19 mouse cellular contexts compared by ENCODE assay signal in the genomic region with DNA sequence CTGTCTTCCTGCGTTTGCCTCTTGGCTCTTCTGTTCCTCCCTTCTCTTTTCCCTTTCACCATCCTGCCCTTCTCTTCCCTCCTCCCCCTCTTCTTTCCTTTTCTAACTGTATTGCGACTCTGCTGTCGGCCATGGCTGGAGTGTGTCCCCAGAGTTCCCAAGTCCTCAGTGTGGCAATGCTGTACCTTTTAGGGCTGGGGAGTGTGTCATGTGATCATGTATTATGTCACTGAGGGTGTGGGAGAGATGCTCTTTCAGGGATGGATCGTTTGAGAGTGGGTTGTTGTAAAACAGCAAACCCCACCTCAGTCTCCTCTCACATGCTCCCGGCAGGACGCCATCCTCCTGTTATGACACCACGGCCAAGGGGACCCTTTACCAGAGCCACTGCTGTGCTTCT. TPM values are rescaled to one million over a fixed set of nuclear protein-coding genes. Genes with fewer than 3 reads are reported as not detected.
A peak's percentile ranks its signal among the peaks of the same experiment; 100 is the strongest.
DNase-seq lines count a peak whose midpoint lies in the region; ATAC-seq and TF ChIP-seq lines count a peak whose summit lies in the region.
"Had no signal": no experiment of that assay in that cellular context is flagged by ENCODE, and none has a peak within 500 bp of the region (broad histone marks: within the 10 kb centered on the region; RNA-seq: fewer than 3 reads in every experiment).

No protein-coding gene starts in this region.

- intact Hi-C loops in heart, postnatal 14 days (cut with DNase I): loop anchor here (10.0 kb wide), 1 partner anchor 216 kb away; no protein-coding TSS in a partner anchor

- WGBS in cerebellum, adult 2 months: 54% methylated on average over 7 of the region's 7 CpGs
- WGBS in heart, embryonic 10.5 days: 74% methylated on average over 7 of the region's 7 CpGs
- 57% methylated on average over 7 of the region's 7 CpGs for WGBS in heart, postnatal 0 days

- no peak for TF ChIP-seq POLR2A in cerebellum, adult 2 months (IDR thresholded peaks at IDR 0.05; ENCODE audit: borderline replicate concordance, insufficient read depth, low read length)

- no peaks in the 10 kb centered on the region for H3K27me3 ChIP-seq in cerebellum, adult 2 months (ENCODE audit: control insufficient read depth, insufficient read depth, low read length)
- no peaks in the 10 kb centered on the region for H3K27me3 ChIP-seq in heart, embryonic 10.5 days (ENCODE audit: insufficient read depth, poor library complexity, severe bottlenecking)
- no peaks in the 10 kb centered on the region for H3K27me3 ChIP-seq in heart, postnatal 0 days (ENCODE audit: control insufficient read depth, insufficient read depth, low read length)
- H3K27me3 ChIP-seq: hindbrain, embryonic 13.5 days; midbrain, embryonic 15.5 days had no signal

- peaks cover 47% of the 10 kb centered on the region for H3K36me3 ChIP-seq in heart, embryonic 10.5 days
- H3K36me3 ChIP-seq in heart, postnatal 0 days (replicated peaks; ENCODE audit: control insufficient read depth, insufficient read depth, low read length): peaks cover 27% of the 10 kb centered on the region; the same call in 1 of the 2 replicates
- H3K36me3 ChIP-seq: hindbrain, embryonic 13.5 days; midbrain, embryonic 15.5 days had no signal

- ATAC-seq in heart, postnatal 0 days (ENCODE audit: insufficient read depth, low read depth): 0 out of 2 replicates have a peak, but pooled peaks have one; percentile 14
- ATAC-seq: inflammation-experienced regulatory T-cells, adult 6 months; liver, postnatal 0 days; midbrain, embryonic 15.5 days had no signal

- DNase-seq in cerebellum, adult 2 months: no peak
- DNase-seq in cerebellum, adult 11-12 months: no peak
- DNase-seq in heart, embryonic 10.5 days (ENCODE audit: low spot score): no peak
- no peak for DNase-seq in heart, postnatal 4 days
- DNase-seq in heart, postnatal 0 days (ENCODE audit: low spot score): no peak
- no peak for DNase-seq in heart, postnatal 14 days
- peak; percentile 79 for DNase-seq in brain, adult 2 months (ENCODE audit: low read depth, low spot score)
- DNase-seq in lung, postnatal 14 days: no peak
- DNase-seq: adrenal gland, adult 8-10 months; kidney, adult 9 months; liver, postnatal 0 days; lung, postnatal 10 days; thymus, postnatal 14 days had no signal

- peak overlapping the region; percentile 41 for H3K27ac ChIP-seq in cerebellum, adult 2 months (ENCODE audit: insufficient read depth, low read length)
- H3K27ac ChIP-seq in heart, embryonic 10.5 days: peak overlapping the region; percentile 80
- peak overlapping the region; percentile 68 for H3K27ac ChIP-seq in heart, postnatal 0 days (ENCODE audit: low read depth)
- H3K27ac ChIP-seq: forebrain, embryonic 10.5 days; hindbrain, embryonic 13.5 days; limb, embryonic 10.5 days; midbrain, embryonic 15.5 days had no signal

- H3K4me2 ChIP-seq in heart, postnatal 0 days (ENCODE audit: low read depth, low read length): no peak overlapping the region
- H3K4me2 ChIP-seq: hindbrain, embryonic 13.5 days; midbrain, embryonic 15.5 days had no signal

- 0 out of 2 replicates have a peak overlapping the region, but pooled peaks have one; percentile 7 for H3K9ac ChIP-seq in heart, postnatal 0 days (replicated peaks; ENCODE audit: low read depth, low read length)
- H3K9ac ChIP-seq: hindbrain, embryonic 13.5 days; liver, postnatal 0 days; midbrain, embryonic 15.5 days had no signal

- TF ChIP-seq EP300 in heart, postnatal 0 days (IDR thresholded peaks at IDR 0.05; ENCODE audit: low read depth): no peak

- no peak for TF ChIP-seq CTCF in cerebellum, adult 2 months (IDR thresholded peaks at IDR 0.05; ENCODE audit: borderline replicate concordance, insufficient read depth, low read depth, low read length)
- TF ChIP-seq CTCF in heart, postnatal 0 days (IDR thresholded peaks at IDR 0.05; ENCODE audit: low read depth): no peak

- no peaks in the 10 kb centered on the region for H3K9me3 ChIP-seq in heart, embryonic 10.5 days
- no peaks in the 10 kb centered on the region for H3K9me3 ChIP-seq in heart, postnatal 0 days (replicated peaks; ENCODE audit: control insufficient read depth, low read length)
- H3K9me3 ChIP-seq: forebrain, embryonic 10.5 days; hindbrain, embryonic 13.5 days; limb, embryonic 10.5 days; midbrain, embryonic 15.5 days had no signal

- H3K4me1 ChIP-seq in cerebellum, adult 2 months (ENCODE audit: control insufficient read depth, insufficient read depth, low read length): peaks cover 25% of the 10 kb centered on the region
- H3K4me1 ChIP-seq in heart, embryonic 10.5 days: peaks cover 56% of the 10 kb centered on the region
- peaks cover 32% of the 10 kb centered on the region for H3K4me1 ChIP-seq in heart, postnatal 0 days (ENCODE audit: control insufficient read depth, insufficient read depth)

- no peak overlapping the region for H3K4me3 ChIP-seq in cerebellum, adult 2 months (replicated peaks; ENCODE audit: insufficient read depth, low read depth, low read length)
- H3K4me3 ChIP-seq in heart, embryonic 10.5 days: no peak overlapping the region
- no peak overlapping the region for H3K4me3 ChIP-seq in heart, postnatal 0 days (ENCODE audit: low read depth, low read length)
- H3K4me3 ChIP-seq: forebrain, embryonic 10.5 days; hindbrain, embryonic 13.5 days; limb, embryonic 10.5 days; midbrain, embryonic 15.5 days; myocyte had no signal

RNA-seq across cellular contexts. Expression of a gene that starts 29.8 kb away (rescaled TPM):
- 5.7 and 5.9 TPM in 2 replicates for polyA plus RNA-seq in cerebellum, adult 2 months (2012; rRNA removed)
- polyA plus RNA-seq in heart, embryonic 10.5 days (2016; fragmentation: Nextera tagmentation; extraction: Ambion mirVana): 23.6 and 25.9 TPM in 2 replicates
- total RNA-seq in heart, postnatal 4 days (2021): 100 to 1,000 TPM; 102 to 103 TPM
- total RNA-seq in heart, postnatal 0 days (2014; rRNA removed; ENCODE audit: low replicate concordance): 45.0 and 47.3 TPM in 2 replicates
- polyA plus RNA-seq in heart, postnatal 0 days (2015; fragmentation: Nextera tagmentation; extraction: Ambion mirVana): 31.0 and 34.4 TPM in 2 replicates
- 10 to 100 TPM; 64.1 to 67.2 TPM for total RNA-seq in heart, postnatal 14 days (2021)
